In the genomic region with DNA sequence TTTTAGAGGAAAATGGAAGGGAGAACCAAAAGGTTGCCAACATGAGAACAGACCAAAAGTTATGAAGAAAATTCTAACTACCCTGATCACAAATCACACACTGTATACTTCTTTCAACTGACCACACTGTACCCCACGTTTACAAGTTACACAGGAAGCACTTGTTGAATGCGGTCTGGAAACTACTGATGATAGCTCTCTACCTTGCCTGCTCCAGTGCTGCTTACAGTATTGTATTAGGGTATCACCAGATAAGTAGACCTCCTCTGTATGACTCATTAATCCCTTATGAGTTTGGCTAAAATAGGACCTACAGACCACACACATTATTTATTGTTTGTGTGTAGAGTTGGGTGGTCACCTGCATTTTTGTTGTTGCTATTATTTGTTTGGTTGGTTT, we compare ENCODE assay signal across 28 mouse cellular contexts.
A peak's percentile ranks its signal among the peaks of the same experiment; 100 is the strongest.
DNase-seq lines count a peak whose midpoint lies in the region; ATAC-seq and TF ChIP-seq lines count a peak whose summit lies in the region.
"Had no signal": no experiment of that assay in that cellular context is flagged by ENCODE, and none has a peak within 500 bp of the region (broad histone marks: within the 10 kb centered on the region; RNA-seq: fewer than 3 reads in every experiment).

No protein-coding gene starts in this region.

- TF ChIP-seq EP300 in liver, postnatal 0 days (IDR thresholded peaks at IDR 0.05; ENCODE audit: low read depth): no peak

- H3K4me2 ChIP-seq in liver, embryonic 13.5 days: no peak overlapping the region
- no peak overlapping the region for H3K4me2 ChIP-seq in liver, postnatal 0 days (ENCODE audit: low read depth, low read length)
- H3K4me2 ChIP-seq: embryonic facial prominence, embryonic 13.5 days; forebrain, embryonic 12.5 days; forebrain, embryonic 15.5 days; heart, embryonic 13.5 days; hindbrain, embryonic 14.5 days had no signal

- no peaks in the 10 kb centered on the region for H3K9me3 ChIP-seq in liver, embryonic 13.5 days (replicated peaks)
- no peaks in the 10 kb centered on the region for H3K9me3 ChIP-seq in liver, postnatal 0 days (ENCODE audit: low read length)
- H3K9me3 ChIP-seq: embryonic facial prominence, embryonic 10.5 days; embryonic facial prominence, embryonic 13.5 days; forebrain, embryonic 12.5 days; forebrain, embryonic 15.5 days; heart, embryonic 10.5 days; heart, embryonic 13.5 days had no signal

- no peaks in the 10 kb centered on the region for H3K27me3 ChIP-seq in liver, embryonic 13.5 days
- no peaks in the 10 kb centered on the region for H3K27me3 ChIP-seq in liver, postnatal 0 days (ENCODE audit: insufficient read depth, low read length)
- H3K27me3 ChIP-seq: embryonic facial prominence, embryonic 13.5 days; forebrain, embryonic 12.5 days; forebrain, embryonic 15.5 days; heart, embryonic 13.5 days had no signal

- no peak for ATAC-seq in liver, embryonic 13.5 days (ENCODE audit: low read depth)
- ATAC-seq in liver, postnatal 0 days: no peak
- peak; percentile 13 for ATAC-seq in CD4-positive, CD25-positive, alpha-beta regulatory T cell, adult 4 months
- ATAC-seq: forebrain, embryonic 15.5 days; hindbrain, postnatal 0 days had no signal

- H3K27ac ChIP-seq in liver, embryonic 13.5 days: peak overlapping the region; percentile 25; the same call in 1 of the 2 replicates
- H3K27ac ChIP-seq in liver, postnatal 0 days (ENCODE audit: low read depth): no peak overlapping the region
- H3K27ac ChIP-seq: embryonic facial prominence, embryonic 10.5 days; embryonic facial prominence, embryonic 13.5 days; forebrain, embryonic 12.5 days; forebrain, embryonic 15.5 days; heart, adult 2 months; heart, embryonic 13.5 days; hindbrain, embryonic 14.5 days; hindbrain, postnatal 0 days had no signal

- no peak overlapping the region for H3K4me3 ChIP-seq in liver, embryonic 13.5 days (replicated peaks)
- no peak overlapping the region for H3K4me3 ChIP-seq in liver, postnatal 0 days (ENCODE audit: low read depth, low read length)
- H3K4me3 ChIP-seq: embryonic facial prominence, embryonic 10.5 days; embryonic facial prominence, embryonic 13.5 days; erythroblast, embryonic 14.5 days; forebrain, embryonic 12.5 days; forebrain, embryonic 15.5 days; heart, adult 2 months; heart, embryonic 10.5 days; heart, embryonic 13.5 days had no signal

- H3K36me3 ChIP-seq in liver, embryonic 13.5 days: no peaks in the 10 kb centered on the region
- no peaks in the 10 kb centered on the region; the same call in 1 of the 2 replicates for H3K36me3 ChIP-seq in liver, postnatal 0 days (replicated peaks; ENCODE audit: insufficient read depth, low read length)
- H3K36me3 ChIP-seq: embryonic facial prominence, embryonic 10.5 days; embryonic facial prominence, embryonic 13.5 days; forebrain, embryonic 12.5 days; forebrain, embryonic 15.5 days; heart, embryonic 10.5 days; heart, embryonic 13.5 days had no signal

- TF ChIP-seq CTCF in liver, postnatal 0 days (IDR thresholded peaks at IDR 0.05; ENCODE audit: low read depth): no peak

- peaks cover 82% of the 10 kb centered on the region for H3K4me1 ChIP-seq in liver, embryonic 13.5 days (replicated peaks)
- peaks cover 42% of the 10 kb centered on the region for H3K4me1 ChIP-seq in liver, postnatal 0 days (ENCODE audit: insufficient read depth)
- H3K4me1 ChIP-seq: embryonic facial prominence, embryonic 10.5 days; forebrain, embryonic 15.5 days had no signal

- DNase-seq in liver, embryonic 13.5 days: no peak
- no peak for DNase-seq in liver, postnatal 0 days
- DNase-seq in 416B (ENCODE audit: low read depth): peak; percentile 28
- DNase-seq in natural killer cell, adult 2 months (ENCODE audit: low spot score in 2 of 2): peak; percentile 11 to 33
- DNase-seq in kidney, postnatal 14 days: no peak
- no peak for DNase-seq in thymus, adult 18-20 months
- DNase-seq: adrenal gland, adult 2 months; adrenal gland, postnatal 14 days; cerebellum, adult 11-12 months; cerebellum, adult 8-10 months; cerebellum, postnatal 10 days; cerebellum, postnatal 36 days; embryo, embryonic 11 days; gastrocnemius, postnatal 10 days; gastrocnemius, postnatal 36 days; heart, adult 2 months; heart, postnatal 14 days; heart, postnatal 4 days had no signal

- WGBS in liver, embryonic 13.5 days (ENCODE audit: insufficient replicate concordance): 46% methylated on average over 2 of the region's 2 CpGs
- WGBS in liver, postnatal 0 days (ENCODE audit: insufficient replicate concordance): 52% methylated on average over 2 of the region's 2 CpGs

- H3K9ac ChIP-seq in liver, embryonic 13.5 days: no peak overlapping the region
- H3K9ac ChIP-seq in liver, postnatal 0 days (replicated peaks): no peak overlapping the region
- H3K9ac ChIP-seq: embryonic facial prominence, embryonic 13.5 days; forebrain, embryonic 12.5 days; forebrain, embryonic 15.5 days; heart, embryonic 13.5 days; hindbrain, embryonic 14.5 days had no signal

Comparison
In these comparisons a context has a peak if more than half of its experiments do, and no peak if none do; other contexts are left out.
1. DNase-seq: peak in 416B (single experiment) and natural killer cell, adult 2 months (2 of 2); none in liver, embryonic 13.5 days (single experiment), liver, postnatal 0 days (single experiment), kidney, postnatal 14 days (single experiment) and thymus, adult 18-20 months (0 of 2).